ENCODE assay signal across 9 mouse cellular contexts in genomic region chr5:149152063-149152773, GRCm38 (mm10). TPM values are rescaled to one million over a fixed set of nuclear protein-coding genes. Genes with fewer than 3 reads are reported as not detected.
DNase-seq lines count a peak whose midpoint lies in the region; ATAC-seq lines count a peak whose summit lies in the region.
"Had no signal": no experiment of that assay in that cellular context is flagged by ENCODE, and none has a peak within 500 bp of the region (broad histone marks: within the 10 kb centered on the region; RNA-seq: fewer than 3 reads in every experiment).

No protein-coding gene starts in this region.

- no peak overlapping the region for H3K4me2 ChIP-seq in hindbrain, embryonic 11.5 days (replicated peaks; ENCODE audit: low read depth, low read length)
- no peak overlapping the region for H3K4me2 ChIP-seq in hindbrain, embryonic 16.5 days (ENCODE audit: low read length)
- H3K4me2 ChIP-seq in intestine, embryonic 15.5 days (replicated peaks) = peak overlapping the region; percentile 36

- no peaks in the 10 kb centered on the region for H3K4me1 ChIP-seq in hindbrain, embryonic 11.5 days (replicated peaks; ENCODE audit: control insufficient read depth, insufficient read depth, low read length)
- H3K4me1 ChIP-seq in hindbrain, embryonic 16.5 days (ENCODE audit: control insufficient read depth, insufficient read depth, low read depth, low read length) = no peaks in the 10 kb centered on the region
- 0 out of 2 replicates have a peak, but pooled peaks cover 5% of the 10 kb centered on the region for H3K4me1 ChIP-seq in intestine, embryonic 15.5 days (replicated peaks)

- 64% methylated on average over 13 of the region's 13 CpGs for WGBS in hindbrain, embryonic 11.5 days
- 58% methylated on average over 13 of the region's 13 CpGs for WGBS in hindbrain, embryonic 16.5 days
- 47% methylated on average over 13 of the region's 13 CpGs for WGBS in intestine, embryonic 15.5 days

- no peaks in the 10 kb centered on the region for H3K9me3 ChIP-seq in hindbrain, embryonic 11.5 days (ENCODE audit: control insufficient read depth, low read length)
- no peaks in the 10 kb centered on the region for H3K9me3 ChIP-seq in hindbrain, embryonic 16.5 days (ENCODE audit: control insufficient read depth, low read length)
- no peaks in the 10 kb centered on the region for H3K9me3 ChIP-seq in intestine, embryonic 15.5 days

- no peak overlapping the region for H3K4me3 ChIP-seq in hindbrain, embryonic 11.5 days (ENCODE audit: low read depth, low read length)
- H3K4me3 ChIP-seq in hindbrain, embryonic 16.5 days (ENCODE audit: low read length) = no peak overlapping the region
- no peak overlapping the region for H3K4me3 ChIP-seq in intestine, embryonic 15.5 days (replicated peaks)
- H3K4me3 ChIP-seq: megakaryocyte, embryonic 14.5 days had no signal

- no peaks in the 10 kb centered on the region for H3K36me3 ChIP-seq in hindbrain, embryonic 11.5 days (ENCODE audit: control insufficient read depth, insufficient read depth, low read length)
- H3K36me3 ChIP-seq in hindbrain, embryonic 16.5 days (ENCODE audit: control insufficient read depth, insufficient read depth, low read length) = no peaks in the 10 kb centered on the region
- no peaks in the 10 kb centered on the region for H3K36me3 ChIP-seq in intestine, embryonic 15.5 days

- no peak overlapping the region for H3K9ac ChIP-seq in hindbrain, embryonic 11.5 days (ENCODE audit: low read depth, low read length)
- H3K9ac ChIP-seq in hindbrain, embryonic 16.5 days (ENCODE audit: low read depth, low read length) = no peak overlapping the region
- H3K9ac ChIP-seq in intestine, embryonic 15.5 days = no peak overlapping the region

- H3K27me3 ChIP-seq in hindbrain, embryonic 11.5 days (ENCODE audit: control insufficient read depth, insufficient read depth, low read length) = no peaks in the 10 kb centered on the region
- H3K27me3 ChIP-seq in hindbrain, embryonic 16.5 days (replicated peaks; ENCODE audit: control insufficient read depth, insufficient read depth, low read length) = no peaks in the 10 kb centered on the region
- no peaks in the 10 kb centered on the region for H3K27me3 ChIP-seq in intestine, embryonic 15.5 days (replicated peaks)

- no peak overlapping the region for H3K27ac ChIP-seq in hindbrain, embryonic 11.5 days (ENCODE audit: low read depth, low read length)
- no peak overlapping the region for H3K27ac ChIP-seq in hindbrain, embryonic 16.5 days (ENCODE audit: low read depth, low read length)
- H3K27ac ChIP-seq in intestine, embryonic 15.5 days = 0 out of 2 replicates have a peak overlapping the region, but pooled peaks have one; percentile 24

- peak; percentile 12 for DNase-seq in hindbrain, embryonic 11.5 days (ENCODE audit: low spot score)
- DNase-seq in embryo, embryonic 11 days = peak; percentile 62
- peak; percentile 73 for DNase-seq in lung, postnatal 14 days
- no peak for DNase-seq in left cerebral cortex, adult 11 months (ENCODE audit: low spot score)
- no peak for DNase-seq in adrenal gland, postnatal 25 days

- no peak for ATAC-seq in hindbrain, embryonic 11.5 days (ENCODE audit: low FRiP score)
- ATAC-seq in hindbrain, embryonic 16.5 days = no peak
- ATAC-seq in intestine, embryonic 15.5 days = peak; percentile 23; the same call in 1 of the 2 replicates
- ATAC-seq in megakaryocyte progenitor cell, adult 5-6 weeks (replicated peaks; ENCODE audit: poor library complexity) = no peak

RNA-seq across cellular contexts. Expression of gene Uspl1, which starts 31.9 kb away (rescaled TPM):
- 73.7 and 79.9 TPM in 2 replicates for polyA plus RNA-seq in hindbrain, embryonic 11.5 days (2014; fragmentation: Nextera tagmentation; extraction: Ambion mirVana)
- polyA plus RNA-seq in hindbrain, embryonic 16.5 days (2015; fragmentation: Nextera tagmentation; extraction: Ambion mirVana) = 48.4 and 52.0 TPM in 2 replicates
- polyA plus RNA-seq in intestine, embryonic 15.5 days (2015; fragmentation: Nextera tagmentation; extraction: Ambion mirVana) = 33.7 and 37.1 TPM in 2 replicates
- total RNA-seq in megakaryocyte progenitor cell, adult 5-6 weeks (2015) = 29.8 and 39.2 TPM in 2 replicates
- total RNA-seq in megakaryocyte progenitor cell, adult 5-6 weeks (2017) = 36.5 and 40.8 TPM in 2 replicates
- 30.4 and 32.5 TPM in 2 replicates for total RNA-seq in adrenal gland, postnatal 25 days (2021)

RNA-seq across cellular contexts. Expression of gene Hmgb1, which starts 32.1 kb away (rescaled TPM):
- 1,633 and 1,649 TPM in 2 replicates for polyA plus RNA-seq in hindbrain, embryonic 11.5 days (2014; fragmentation: Nextera tagmentation; extraction: Ambion mirVana)
- polyA plus RNA-seq in hindbrain, embryonic 16.5 days (2015; fragmentation: Nextera tagmentation; extraction: Ambion mirVana) = 634 and 655 TPM in 2 replicates
- polyA plus RNA-seq in intestine, embryonic 15.5 days (2015; fragmentation: Nextera tagmentation; extraction: Ambion mirVana) = 1,042 and 1,306 TPM in 2 replicates
- 1,237 and 1,239 TPM in 2 replicates for total RNA-seq in megakaryocyte progenitor cell, adult 5-6 weeks (2015)
- 1,041 and 1,075 TPM in 2 replicates for total RNA-seq in megakaryocyte progenitor cell, adult 5-6 weeks (2017)
- 152 and 186 TPM in 2 replicates for total RNA-seq in adrenal gland, postnatal 25 days (2021)

Comparison
In these comparisons a context has a peak if more than half of its experiments do, and no peak if none do; other contexts are left out.
1. DNase-seq: peak in hindbrain, embryonic 11.5 days (single experiment), embryo, embryonic 11 days (single experiment) and lung, postnatal 14 days (single experiment); none in left cerebral cortex, adult 11 months (single experiment) and adrenal gland, postnatal 25 days (single experiment).